ENCODE assay signal across 23 mouse cellular contexts in the genomic region with DNA sequence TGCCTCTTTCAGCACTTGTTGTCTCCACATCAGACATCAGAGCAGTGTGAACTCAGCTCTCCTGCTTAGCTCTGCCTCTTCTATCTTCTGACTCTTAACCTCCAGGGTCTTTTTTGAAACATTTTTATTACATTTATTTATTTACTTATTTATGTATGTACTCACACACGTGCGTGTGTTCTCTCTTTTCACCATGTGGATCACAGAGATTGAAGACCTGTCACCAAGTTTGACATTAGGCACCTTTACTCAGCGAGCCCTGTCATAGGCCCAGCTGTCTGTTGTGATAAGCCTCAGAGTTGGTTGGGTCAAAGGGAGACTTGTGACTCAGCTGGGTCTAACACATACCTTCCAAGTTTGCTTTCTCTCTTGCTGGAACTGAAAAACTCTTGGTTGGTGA. TPM values are rescaled to one million over a fixed set of nuclear protein-coding genes. Genes with fewer than 3 reads are reported as not detected.
A peak's percentile ranks its signal among the peaks of the same experiment; 100 is the strongest.
DNase-seq lines count a peak whose midpoint lies in the region; ATAC-seq and TF ChIP-seq lines count a peak whose summit lies in the region.
"Had no signal": no experiment of that assay in that cellular context is flagged by ENCODE, and none has a peak within 500 bp of the region (broad histone marks: within the 10 kb centered on the region; RNA-seq: fewer than 3 reads in every experiment).

No protein-coding gene starts in this region.

- 0 out of 2 replicates have a peak overlapping the region, but pooled peaks have one; percentile 3 for H3K27ac ChIP-seq in heart, embryonic 13.5 days (replicated peaks)
- no peak overlapping the region for H3K27ac ChIP-seq in MEL (ENCODE audit: control insufficient read depth, low read depth, low read length)
- H3K27ac ChIP-seq in hindbrain, postnatal 0 days = no peak overlapping the region

- ATAC-seq in heart, embryonic 13.5 days (ENCODE audit: extremely low read depth, insufficient number of reproducible peaks, low FRiP score, low TSS enrichment) = no peak
- no peak for ATAC-seq in hindbrain, postnatal 0 days
- ATAC-seq: activated CD4-positive, CD25-positive, alpha-beta regulatory T cell, adult 4 months; CD4-positive, CD25-positive, alpha-beta regulatory T cell, adult 4 months; Patski had no signal

- no peak for TF ChIP-seq POLR2A in MEL (IDR thresholded peaks at IDR 0.05; ENCODE audit: control insufficient read depth in 1 of 2, insufficient read depth in 1 of 2, low read depth in 1 of 2, low read length in 2 of 2, poor library complexity in 1 of 2)

- TF ChIP-seq CTCF in MEL (IDR thresholded peaks at IDR 0.05 in 2 of 3, conservative IDR thresholded peaks at IDR 0.05 in 1 of 3; ENCODE audit: control insufficient read depth in 1 of 3, insufficient read depth in 1 of 3, low read depth in 2 of 3, low read length in 3 of 3, poor library complexity in 1 of 3, severe bottlenecking in 1 of 3) = no peak
- TF ChIP-seq CTCF in hindbrain, postnatal 0 days (IDR thresholded peaks at IDR 0.05; ENCODE audit: low read depth) = no peak

- no peak overlapping the region for H3K4me2 ChIP-seq in heart, embryonic 13.5 days
- no peak overlapping the region for H3K4me2 ChIP-seq in hindbrain, postnatal 0 days (ENCODE audit: low read depth, low read length)

- no peak overlapping the region for H3K4me3 ChIP-seq in heart, embryonic 13.5 days
- H3K4me3 ChIP-seq in MEL (ENCODE audit: control insufficient read depth in 1 of 2, insufficient read depth in 1 of 2, low read depth in 2 of 2, low read length in 2 of 2) = no peak overlapping the region
- H3K4me3 ChIP-seq in hindbrain, postnatal 0 days (ENCODE audit: low read length) = no peak overlapping the region

- H3K9me3 ChIP-seq in heart, embryonic 13.5 days = no peaks in the 10 kb centered on the region
- no peaks in the 10 kb centered on the region for H3K9me3 ChIP-seq in MEL (replicated peaks; ENCODE audit: insufficient read depth, low read length)
- no peaks in the 10 kb centered on the region for H3K9me3 ChIP-seq in hindbrain, postnatal 0 days (ENCODE audit: low read length)
- H3K9me3 ChIP-seq: G1E had no signal

- H3K4me1 ChIP-seq in heart, embryonic 13.5 days = peaks cover 34% of the 10 kb centered on the region
- H3K4me1 ChIP-seq in MEL (ENCODE audit: control insufficient read depth in 1 of 2, insufficient read depth in 2 of 2, low read length in 2 of 2) = peaks cover 0 to 5% of the 10 kb centered on the region in 2 experiments; a peak in 1 of 4 replicates
- no peaks in the 10 kb centered on the region for H3K4me1 ChIP-seq in hindbrain, postnatal 0 days (ENCODE audit: insufficient read depth, low read length)

- no peak for DNase-seq in heart, postnatal 25 days (ENCODE audit: low spot score)
- DNase-seq in 3T3-L1 (ENCODE audit: low read depth, low spot score) = peak; percentile 23
- DNase-seq in MEL (ENCODE audit: low read depth, low spot score) = peak; percentile 42
- no peak for DNase-seq in hindbrain, postnatal 0 days (ENCODE audit: low spot score)
- no peak for DNase-seq in left cerebral cortex, postnatal 4 days
- DNase-seq: adrenal gland, adult 2 months; adrenal gland, adult 8-10 months; adrenal gland, postnatal 10 days; adrenal gland, postnatal 14 days; adrenal gland, postnatal 25 days; adrenal gland, postnatal 36 days; B cell, adult 2 months; cerebellum, adult 11 months; cerebellum, adult 11-12 months; cerebellum, adult 18-20 months; cerebellum, adult 2 months; cerebellum, adult 8-10 months had no signal

- no peak overlapping the region for H3K9ac ChIP-seq in heart, embryonic 13.5 days
- no peak overlapping the region for H3K9ac ChIP-seq in MEL (ENCODE audit: control insufficient read depth, low read depth, low read length, poor library complexity, severe bottlenecking)
- no peak overlapping the region for H3K9ac ChIP-seq in hindbrain, postnatal 0 days (replicated peaks; ENCODE audit: low read length)

- H3K27me3 ChIP-seq in heart, embryonic 13.5 days (replicated peaks) = no peaks in the 10 kb centered on the region
- peaks cover 0 to 3% of the 10 kb centered on the region in 2 experiments; a peak in 2 of 4 replicates for H3K27me3 ChIP-seq in MEL (ENCODE audit: control insufficient read depth in 1 of 2, insufficient read depth in 2 of 2, low read length in 2 of 2)
- no peaks in the 10 kb centered on the region for H3K27me3 ChIP-seq in hindbrain, postnatal 0 days (ENCODE audit: insufficient read depth, low read length)
- H3K27me3 ChIP-seq: CH12.LX, Patski had no signal

- WGBS in heart, embryonic 13.5 days = 15% methylated on average over 3 of the region's 3 CpGs
- WGBS in hindbrain, postnatal 0 days = 75% methylated on average over 3 of the region's 3 CpGs

- no peaks in the 10 kb centered on the region for H3K36me3 ChIP-seq in heart, embryonic 13.5 days
- H3K36me3 ChIP-seq in MEL (ENCODE audit: control insufficient read depth in 1 of 2, insufficient read depth in 2 of 2, low read length in 2 of 2) = no peaks in the 10 kb centered on the region; a peak in 2 of 4 replicates
- no peaks in the 10 kb centered on the region for H3K36me3 ChIP-seq in hindbrain, postnatal 0 days (ENCODE audit: insufficient read depth, low read length)
- H3K36me3 ChIP-seq: G1E had no signal

- peak; percentile 26 to 29; a peak in 2 of 4 replicates for TF ChIP-seq EP300 in MEL (IDR thresholded peaks at IDR 0.05; ENCODE audit: low read depth in 1 of 2, low read length in 2 of 2)

- no peaks in the 10 kb centered on the region for H3K79me2 ChIP-seq in MEL (ENCODE audit: control insufficient read depth, insufficient read depth, low read length, poor library complexity)

- TF ChIP-seq RAD21 in MEL (IDR thresholded peaks at IDR 0.05; ENCODE audit: low read depth, low read length) = no peak

- intact Hi-C loops in heart, postnatal 25 days (cut with DNase I) = no loop called here
- intact Hi-C loops in left cerebral cortex, postnatal 4 days (cut with DNase I) = loop anchor here (10.0 kb wide), 1 partner anchor 67 kb away; no protein-coding TSS in a partner anchor

TF ChIP-seq in MEL, 35 proteins besides CTCF, POLR2A, EP300 and RAD21:
- TF ChIP-seq ETS1 (IDR thresholded peaks at IDR 0.05; ENCODE audit: low read depth, low read length) (peak; percentile 69; the same call in 1 of the 2 replicates), SIN3A (IDR thresholded peaks at IDR 0.05; ENCODE audit: low read length) (peak; percentile 31; the same call in 1 of the 2 replicates), TCF12 (IDR thresholded peaks at IDR 0.05; ENCODE audit: low read depth, low read length) (peak; percentile 17; the same call in 1 of the 2 replicates), NELFE (IDR thresholded peaks at IDR 0.05; ENCODE audit: low read depth, low read length) (no peak), BHLHE40 (IDR thresholded peaks at IDR 0.05; ENCODE audit: borderline replicate concordance, low read depth, low read length) (0 out of 2 replicates have a peak, but pooled peaks have one; percentile 44), MXI1 (IDR thresholded peaks at IDR 0.05; ENCODE audit: low read depth, low read length) (peak; percentile 61; the same call in 1 of the 2 replicates), MAX (IDR thresholded peaks at IDR 0.05; ENCODE audit: low read length) (peak; percentile 68; the same call in 1 of the 2 replicates), USF1 (IDR thresholded peaks at IDR 0.05; ENCODE audit: low read depth, low read length) (no peak)

RNA-seq across cellular contexts. Expression of a gene that starts 17.4 kb away (rescaled TPM):
- 77.1 and 79.5 TPM in 2 replicates for polyA plus RNA-seq in heart, embryonic 13.5 days (2015; fragmentation: Nextera tagmentation; extraction: Ambion mirVana)
- total RNA-seq in heart, postnatal 25 days (2021) = 100 to 1,000 TPM; 170 to 174 TPM
- total RNA-seq in MEL (2012; rRNA removed) = 203 and 204 TPM in 2 replicates
- 100 to 1,000 TPM in 1 of 2 experiments, not detected in 1; 370 TPM for polyA plus RNA-seq in MEL (2012; ENCODE audit: insufficient read depth in 1 of 2, insufficient read length in 2 of 2, low read depth in 1 of 2, low replicate concordance in 2 of 2, missing spikeins in 1 of 2)
- 7.7 and 10.0 TPM in 2 replicates for total RNA-seq in hindbrain, postnatal 0 days (2014; rRNA removed)
- polyA plus RNA-seq in hindbrain, postnatal 0 days (2015; fragmentation: Nextera tagmentation; extraction: Ambion mirVana) = 10.7 and 12.8 TPM in 2 replicates
- total RNA-seq in left cerebral cortex, postnatal 4 days (2021) = 10 to 100 TPM; 15.0 to 17.6 TPM
- total RNA-seq: G1E had no signal
- polyA plus RNA-seq: G1E had no signal

RNA-seq across cellular contexts. Expression of a gene that starts 43.4 kb away (rescaled TPM):
- 128 and 130 TPM in 2 replicates for polyA plus RNA-seq in heart, embryonic 13.5 days (2015; fragmentation: Nextera tagmentation; extraction: Ambion mirVana)
- total RNA-seq in heart, postnatal 25 days (2021) = 10 to 100 TPM; 40.6 to 44.9 TPM
- 28.7 and 29.5 TPM in 2 replicates for total RNA-seq in MEL (2012; rRNA removed)
- 10 to 100 TPM in 1 of 2 experiments, not detected in 1; 35.4 TPM for polyA plus RNA-seq in MEL (2012; ENCODE audit: insufficient read depth in 1 of 2, insufficient read length in 2 of 2, low read depth in 1 of 2, low replicate concordance in 2 of 2, missing spikeins in 1 of 2)
- 321 and 384 TPM in 2 replicates for total RNA-seq in hindbrain, postnatal 0 days (2014; rRNA removed)
- polyA plus RNA-seq in hindbrain, postnatal 0 days (2015; fragmentation: Nextera tagmentation; extraction: Ambion mirVana) = 359 and 389 TPM in 2 replicates
- total RNA-seq in left cerebral cortex, postnatal 4 days (2021) = 100 to 1,000 TPM; 163 to 165 TPM
- total RNA-seq: G1E had no signal
- polyA plus RNA-seq: G1E had no signal

RNA-seq across cellular contexts. Expression of a gene that starts 53.2 kb away (rescaled TPM):
- 9.0 and 10.0 TPM in 2 replicates for polyA plus RNA-seq in heart, embryonic 13.5 days (2015; fragmentation: Nextera tagmentation; extraction: Ambion mirVana)
- 10 to 100 TPM; 29.4 to 30.6 TPM for total RNA-seq in heart, postnatal 25 days (2021)
- total RNA-seq in MEL (2012; rRNA removed) = 0.23 TPM in 2 replicates
- polyA plus RNA-seq in MEL (2012; ENCODE audit: insufficient read depth in 1 of 2, insufficient read length in 2 of 2, low read depth in 1 of 2, low replicate concordance in 2 of 2, missing spikeins in 1 of 2) = 1 to 10 TPM in 1 of 2 experiments, not detected in 1; 2.9 TPM
- 9.4 and 11.7 TPM in 2 replicates for total RNA-seq in hindbrain, postnatal 0 days (2014; rRNA removed)
- polyA plus RNA-seq in hindbrain, postnatal 0 days (2015; fragmentation: Nextera tagmentation; extraction: Ambion mirVana) = 14.6 and 15.3 TPM in 2 replicates
- total RNA-seq in left cerebral cortex, postnatal 4 days (2021) = 10 to 100 TPM; 15.5 to 20.3 TPM
- total RNA-seq: CH12.LX had no signal
- polyA plus RNA-seq: activated CD4-positive, CD25-positive, alpha-beta regulatory T cell, adult 4 months; G1E had no signal

Comparison
In these comparisons a context has a peak if more than half of its experiments do, and no peak if none do; other contexts are left out.
1. DNase-seq: peak in 3T3-L1 (single experiment) and MEL (single experiment); none in heart, postnatal 25 days (single experiment), hindbrain, postnatal 0 days (single experiment) and left cerebral cortex, postnatal 4 days (single experiment).
2. RNA of a gene that starts 17.4 kb away (total RNA-seq): 203 to 204 TPM in MEL and 170 to 174 TPM in heart, postnatal 25 days; 15.0 to 17.6 TPM in left cerebral cortex, postnatal 4 days and 7.7 to 10.0 TPM in hindbrain, postnatal 0 days; every median in the first group is over 4 times any median in the second.